Mouse (Mus musculus) MEL (cell line): Measurements from ENCODE around the gene Spen.

ENCODE experiments used
- CTCF ChIP-seq, 3 experiments: IDR thresholded peaks in 2 of 3; conservative IDR thresholded peaks in 1 of 3; 2 replicates each; pipeline ENCODE4 v1.5.1; 2011 to 2012; ENCODE audit warnings: low read length in 3 of 3, low read depth in 2 of 3, mild to moderate bottlenecking in 2 of 3, improper control_type of control experiment in 1 of 3, inconsistent platforms in 1 of 3, mixed read lengths in 1 of 3, moderate library complexity in 1 of 3; ENCODE audit not compliant: control insufficient read depth in 1 of 3, insufficient read depth in 1 of 3, poor library complexity in 1 of 3, severe bottlenecking in 1 of 3
- EP300 ChIP-seq, 2 experiments: IDR thresholded peaks; 2 replicates each; pipeline ENCODE4 v1.6.1; 2011; ENCODE audit warnings: improper control_type of control experiment in 2 of 2, low read length in 2 of 2, low read depth in 1 of 2, mild to moderate bottlenecking in 1 of 2
- MAZ ChIP-seq: IDR thresholded peaks from 2 replicates; pipeline ENCODE4 v1.6.1; 2012; ENCODE audit warnings: low read depth, mild to moderate bottlenecking, inconsistent platforms, low read length, improper control_type of control experiment
- NRF1 ChIP-seq: IDR thresholded peaks from 2 replicates; pipeline ENCODE4 v1.6.1; 2014; ENCODE audit warnings: low read depth, mild to moderate bottlenecking, inconsistent platforms, low read length, improper control_type of control experiment, moderate library complexity; ENCODE audit not compliant: poor library complexity, insufficient read depth, severe bottlenecking
- POLR2A ChIP-seq, 2 experiments: IDR thresholded peaks; 2 replicates each; pipeline ENCODE4 v1.6.1; 2011 to 2012; ENCODE audit warnings: low read length in 2 of 2, mild to moderate bottlenecking in 2 of 2, control low read depth in 1 of 2, improper control_type of control experiment in 1 of 2, low read depth in 1 of 2, moderate library complexity in 1 of 2; ENCODE audit not compliant: control insufficient read depth in 1 of 2, insufficient read depth in 1 of 2, poor library complexity in 1 of 2
- POLR2AphosphoS2 ChIP-seq: IDR thresholded peaks from 2 replicates; pipeline ENCODE4 v1.6.1; 2011; ENCODE audit warnings: low read length, improper control_type of control experiment
- RCOR1 ChIP-seq: IDR thresholded peaks from 2 replicates; pipeline ENCODE4 v1.6.1; 2012; ENCODE audit warnings: low read depth, mild to moderate bottlenecking, inconsistent platforms, low read length, improper control_type of control experiment
- TAL1 ChIP-seq: IDR thresholded peaks from 2 replicates; pipeline ENCODE4 v1.6.1; 2012; ENCODE audit warnings: mild to moderate bottlenecking, inconsistent platforms, low read length, moderate library complexity, mixed read lengths
- TBP ChIP-seq: IDR thresholded peaks from 2 replicates; pipeline ENCODE4 v1.8.0; 2011; ENCODE audit warnings: low read depth, low read length, improper control_type of control experiment
- TCF12 ChIP-seq: IDR thresholded peaks from 2 replicates; pipeline ENCODE4 v1.6.1; 2014; ENCODE audit warnings: low read depth, mild to moderate bottlenecking, inconsistent platforms, low read length, improper control_type of control experiment, moderate library complexity
- USF2 ChIP-seq, 2 experiments: IDR thresholded peaks; 2 replicates each; pipeline ENCODE4 v1.6.1; 2011 to 2012; ENCODE audit warnings: improper control_type of control experiment in 2 of 2, low read length in 2 of 2, borderline replicate concordance in 1 of 2, inconsistent platforms in 1 of 2, low read depth in 1 of 2, mild to moderate bottlenecking in 1 of 2; ENCODE audit not compliant: insufficient read depth in 1 of 2
- ZMIZ1 ChIP-seq: IDR thresholded peaks from 2 replicates; pipeline ENCODE4 v1.6.1; 2012; ENCODE audit warnings: low read depth, mild to moderate bottlenecking, inconsistent platforms, low read length, improper control_type of control experiment, moderate library complexity
- ZNF384 ChIP-seq: IDR thresholded peaks from 2 replicates; pipeline ENCODE4 v1.6.1; 2012; ENCODE audit warnings: low read depth, mild to moderate bottlenecking, inconsistent platforms, low read length, improper control_type of control experiment

- no peak for TF ChIP-seq MAZ
- no peak for TF ChIP-seq TAL1
- TF ChIP-seq NRF1: no peak
- TF ChIP-seq CTCF (IDR thresholded peaks at IDR 0.05 in 2 of 3, conservative IDR thresholded peaks at IDR 0.05 in 1 of 3; ENCODE audit: control insufficient read depth in 1 of 3, insufficient read depth in 1 of 3, low read depth in 2 of 3, low read length in 3 of 3, poor library complexity in 1 of 3, severe bottlenecking in 1 of 3): peak; percentile 92 to 99 (median 98)
- TF ChIP-seq ZNF384: no peak
- TF ChIP-seq TBP: no peak
- TF ChIP-seq EP300 (IDR thresholded peaks at IDR 0.05; ENCODE audit: low read depth in 1 of 2, low read length in 2 of 2): no peak
- TF ChIP-seq ZMIZ1: no peak
- TF ChIP-seq POLR2A (IDR thresholded peaks at IDR 0.05; ENCODE audit: control insufficient read depth in 1 of 2, insufficient read depth in 1 of 2, low read depth in 1 of 2, low read length in 2 of 2, poor library complexity in 1 of 2): no peak
- no peak for TF ChIP-seq TCF12
- no peak for TF ChIP-seq USF2 (IDR thresholded peaks at IDR 0.05; ENCODE audit: borderline replicate concordance in 1 of 2, insufficient read depth in 1 of 2, low read depth in 1 of 2, low read length in 2 of 2)
- TF ChIP-seq RCOR1: no peak
- TF ChIP-seq POLR2AphosphoS2: no peak
Measured at GRCm38 (mm10) chr4:141574789-141575702, 36.6 kb upstream of the Spen start.
